Comparison of ENCODE assay signal across 15 mouse cellular contexts in genomic region chr1:157554163-157554562, GRCm38 (mm10). TPM values are rescaled to one million over a fixed set of nuclear protein-coding genes. Genes with fewer than 3 reads are reported as not detected.
DNase-seq lines count a peak whose midpoint lies in the region; ATAC-seq and TF ChIP-seq lines count a peak whose summit lies in the region.
"Had no signal": no experiment of that assay in that cellular context is flagged by ENCODE, and none has a peak within 500 bp of the region (broad histone marks: within the 10 kb centered on the region; RNA-seq: fewer than 3 reads in every experiment).

No protein-coding gene starts in this region.

- 45% methylated on average over 3 of the region's 3 CpGs for WGBS in forebrain, embryonic 16.5 days
- WGBS in forebrain, postnatal 0 days = 38% methylated on average over 3 of the region's 3 CpGs
- 74% methylated on average over 3 of the region's 3 CpGs for WGBS in embryonic facial prominence, embryonic 14.5 days

- H3K4me2 ChIP-seq in forebrain, embryonic 16.5 days (ENCODE audit: low read length) = no peak overlapping the region
- H3K4me2 ChIP-seq in forebrain, postnatal 0 days (ENCODE audit: low read depth) = no peak overlapping the region
- peak overlapping the region; percentile 47; the same call in 1 of the 2 replicates for H3K4me2 ChIP-seq in embryonic facial prominence, embryonic 14.5 days (ENCODE audit: low read depth, low read length)

- 0 out of 2 replicates have a peak, but pooled peaks have one; percentile 26 for ATAC-seq in forebrain, embryonic 16.5 days
- no peak for ATAC-seq in forebrain, postnatal 0 days
- no peak for ATAC-seq in embryonic facial prominence, embryonic 14.5 days (ENCODE audit: low read depth)

- no peak for TF ChIP-seq CTCF in forebrain, postnatal 0 days (IDR thresholded peaks at IDR 0.05; ENCODE audit: low read depth)
- no peak for TF ChIP-seq CTCF in left cerebral cortex, adult 2 months (IDR thresholded peaks at IDR 0.05)

- intact Hi-C loops in left cerebral cortex, adult 2 months (cut with DNase I) = loop anchor here (2.0 to 10.0 kb wide), 7 partner anchors 639 to 1681 kb away; partner anchors contain the start of gene Cop1
- intact Hi-C loops in left cerebral cortex, postnatal 14 days (cut with DNase I) = loop anchor here (5.0 to 10.0 kb wide), 3 partner anchors 181 to 1581 kb away; no protein-coding TSS in a partner anchor

- H3K36me3 ChIP-seq in forebrain, embryonic 16.5 days (ENCODE audit: control insufficient read depth, insufficient read depth) = no peaks in the 10 kb centered on the region
- H3K36me3 ChIP-seq in forebrain, postnatal 0 days (ENCODE audit: insufficient read depth) = no peaks in the 10 kb centered on the region
- no peaks in the 10 kb centered on the region for H3K36me3 ChIP-seq in embryonic facial prominence, embryonic 14.5 days (ENCODE audit: control insufficient read depth, insufficient read depth, low read length)
- H3K36me3 ChIP-seq: hindbrain, embryonic 10.5 days; midbrain, embryonic 12.5 days had no signal

- no peaks in the 10 kb centered on the region for H3K27me3 ChIP-seq in forebrain, embryonic 16.5 days (replicated peaks; ENCODE audit: control insufficient read depth, insufficient read depth, low read length)
- no peaks in the 10 kb centered on the region for H3K27me3 ChIP-seq in forebrain, postnatal 0 days (ENCODE audit: insufficient read depth, low read length)
- H3K27me3 ChIP-seq in embryonic facial prominence, embryonic 14.5 days (replicated peaks; ENCODE audit: control insufficient read depth, insufficient read depth, low read length) = no peaks in the 10 kb centered on the region; the same call in 1 of the 2 replicates

- no peak overlapping the region for H3K9ac ChIP-seq in forebrain, embryonic 16.5 days (replicated peaks; ENCODE audit: low read depth, low read length)
- no peak overlapping the region for H3K9ac ChIP-seq in forebrain, postnatal 0 days
- no peak overlapping the region for H3K9ac ChIP-seq in embryonic facial prominence, embryonic 14.5 days (ENCODE audit: low read depth, low read length)
- H3K9ac ChIP-seq: limb, embryonic 13.5 days; midbrain, embryonic 12.5 days had no signal

- DNase-seq in forebrain, postnatal 0 days = no peak
- DNase-seq in left cerebral cortex, adult 2 months (ENCODE audit: extremely low spot score in 1 of 2, low spot score in 2 of 2) = no peak
- DNase-seq in left cerebral cortex, postnatal 14 days (ENCODE audit: low spot score in 2 of 2) = no peak
- peak; percentile 81 for DNase-seq in cerebellum, adult 11 months
- no peak for DNase-seq in embryonic facial prominence, embryonic 14.5 days (ENCODE audit: low spot score)
- no peak for DNase-seq in testis, postnatal 10 days (ENCODE audit: low spot score)
- DNase-seq in thymus, adult 18-20 months = no peak
- DNase-seq: kidney, adult 18-20 months; lung, adult 18-20 months; right cerebral cortex, postnatal 25 days had no signal

- no peak overlapping the region for H3K27ac ChIP-seq in forebrain, embryonic 16.5 days (ENCODE audit: low read length)
- H3K27ac ChIP-seq in forebrain, postnatal 0 days (ENCODE audit: low read depth, low read length) = no peak overlapping the region
- H3K27ac ChIP-seq in left cerebral cortex, adult 2 months = peak overlapping the region; percentile 51; the same call in 1 of the 2 replicates
- no peak overlapping the region for H3K27ac ChIP-seq in embryonic facial prominence, embryonic 14.5 days (replicated peaks; ENCODE audit: low read depth, low read length)
- H3K27ac ChIP-seq: forebrain, embryonic 13.5 days; hindbrain, embryonic 10.5 days; limb, embryonic 13.5 days; midbrain, embryonic 12.5 days had no signal

- H3K4me3 ChIP-seq in forebrain, embryonic 16.5 days (replicated peaks; ENCODE audit: low read length) = no peak overlapping the region
- no peak overlapping the region for H3K4me3 ChIP-seq in forebrain, postnatal 0 days (ENCODE audit: low read depth, low read length)
- H3K4me3 ChIP-seq in left cerebral cortex, adult 2 months = no peak overlapping the region
- no peak overlapping the region for H3K4me3 ChIP-seq in embryonic facial prominence, embryonic 14.5 days (ENCODE audit: low read depth, low read length)
- H3K4me3 ChIP-seq: forebrain, embryonic 13.5 days had no signal

- no peaks in the 10 kb centered on the region for H3K9me3 ChIP-seq in forebrain, embryonic 16.5 days (ENCODE audit: control insufficient read depth, low read length)
- H3K9me3 ChIP-seq in forebrain, postnatal 0 days (ENCODE audit: low read length) = no peaks in the 10 kb centered on the region
- H3K9me3 ChIP-seq in embryonic facial prominence, embryonic 14.5 days (ENCODE audit: control insufficient read depth, low read length) = no peaks in the 10 kb centered on the region
- H3K9me3 ChIP-seq: forebrain, embryonic 13.5 days; hindbrain, embryonic 10.5 days; limb, embryonic 13.5 days; midbrain, embryonic 12.5 days had no signal

- H3K4me1 ChIP-seq in forebrain, embryonic 16.5 days (replicated peaks; ENCODE audit: control insufficient read depth, insufficient read depth, low read length) = peaks cover 27% of the 10 kb centered on the region
- H3K4me1 ChIP-seq in forebrain, postnatal 0 days (ENCODE audit: insufficient read depth) = peaks cover 22% of the 10 kb centered on the region; the same call in 1 of the 2 replicates
- H3K4me1 ChIP-seq in embryonic facial prominence, embryonic 14.5 days (ENCODE audit: control insufficient read depth, insufficient read depth, low read length) = no peaks in the 10 kb centered on the region

RNA-seq across cellular contexts. Expression of gene Sec16b, which starts 47.6 kb away (rescaled TPM):
- polyA plus RNA-seq in forebrain, embryonic 16.5 days (2015; fragmentation: Nextera tagmentation; extraction: Ambion mirVana) = 0.56 and 0.62 TPM in 2 replicates
- 0.33 and 0.69 TPM in 2 replicates for total RNA-seq in forebrain, postnatal 0 days (2014; rRNA removed)
- 0.23 and 0.30 TPM in 2 replicates for polyA plus RNA-seq in forebrain, postnatal 0 days (2015; fragmentation: Nextera tagmentation; extraction: Ambion mirVana)
- total RNA-seq in left cerebral cortex, adult 2 months (2021) = 1 to 10 TPM; 1.4 TPM
- under 1 TPM; 0.70 to 0.72 TPM for total RNA-seq in left cerebral cortex, postnatal 14 days (2021)
- polyA plus RNA-seq in embryonic facial prominence, embryonic 14.5 days (2014; fragmentation: Nextera tagmentation; extraction: Ambion mirVana) = 8.0 and 9.8 TPM in 2 replicates
